Mouse (Mus musculus) ovary, postnatal 10 days (tissue): ENCODE measurements around the gene Olfr1104.

Experiments used
- DNase-seq: peaks from one replicate; pipeline ENCODE4 v3.0.0; 2022; ENCODE audit warnings: low spot score

Olfr1104 gene

GRCm38 (mm10) chr2:87026980-87027379 lies at the start of gene Olfr1104:
Gene Olfr1104, minus strand, starts transcription at chr2:87027080.
- no peak for DNase-seq

DNA sequence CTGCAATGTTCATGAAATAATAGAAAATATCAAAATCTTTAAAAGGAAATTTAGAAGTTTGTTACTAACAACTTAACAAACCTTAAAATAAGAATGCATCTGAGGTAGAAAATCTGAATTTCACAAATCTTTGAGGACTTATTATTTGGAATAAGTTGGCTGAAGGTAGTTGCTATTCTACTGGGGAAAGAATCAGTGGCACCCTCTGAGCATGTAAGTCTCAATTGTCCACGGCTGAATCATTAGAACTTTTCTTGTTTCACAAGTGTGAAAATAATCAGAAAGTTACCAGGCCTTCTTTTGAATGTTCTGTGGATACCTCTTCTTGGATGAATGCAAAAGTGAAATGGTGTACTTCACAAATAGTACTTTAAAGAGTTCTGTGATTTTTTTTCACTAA lies 48.8 kb upstream of the Olfr1104 start, which contains the start of gene Olfr1107:
Olfr1107 (minus strand) TSS at position 101 of the 400 bp plus-strand sequence.
- DNase-seq, result no peak

DNA sequence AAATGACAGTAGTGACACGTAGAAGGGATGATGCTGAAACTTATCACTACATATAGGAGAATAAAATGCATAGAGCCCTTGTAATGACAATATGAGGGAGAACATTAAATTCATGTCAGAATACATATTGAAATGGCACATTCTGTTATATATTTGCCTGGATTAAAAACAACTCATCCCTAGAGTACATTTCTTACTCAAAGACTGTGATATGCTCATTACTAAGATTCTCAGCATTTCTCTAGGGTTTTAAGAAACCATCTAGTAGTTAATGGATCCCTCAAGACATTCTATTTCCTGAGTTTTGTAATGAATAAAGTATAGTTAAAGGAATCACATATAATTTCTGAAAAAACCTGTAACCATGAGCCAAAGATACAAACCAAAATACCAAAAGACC lies 25.3 kb upstream of the Olfr1104 start, which contains the start of gene Olfr1106:
Olfr1106 (minus strand) TSS at position 101 of the 400 bp plus-strand sequence.
- DNase-seq, result no peak

DNA sequence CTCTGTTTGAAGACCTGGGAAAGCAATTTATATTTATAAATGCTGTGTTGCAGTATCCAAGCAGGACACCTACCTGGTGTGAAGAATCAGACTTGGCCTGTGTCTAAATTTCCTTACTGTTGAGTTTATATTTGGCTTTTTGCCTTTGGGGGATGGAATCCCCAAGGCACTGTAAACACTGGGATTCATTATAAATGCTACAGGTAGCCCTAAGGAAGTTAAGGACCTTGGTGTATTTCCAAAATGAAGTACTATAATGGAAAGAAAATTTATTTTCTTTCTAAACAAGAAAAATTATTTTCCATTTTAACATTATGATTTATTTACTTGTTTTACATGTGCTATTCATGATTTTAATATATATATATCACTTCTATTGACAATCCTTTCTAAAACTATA lies 9.6 kb upstream of the Olfr1104 start, which contains the start of gene Olfr1105:
Olfr1105 (minus strand) TSS at position 101 of the 400 bp plus-strand sequence.
- DNase-seq, result no peak

DNA sequence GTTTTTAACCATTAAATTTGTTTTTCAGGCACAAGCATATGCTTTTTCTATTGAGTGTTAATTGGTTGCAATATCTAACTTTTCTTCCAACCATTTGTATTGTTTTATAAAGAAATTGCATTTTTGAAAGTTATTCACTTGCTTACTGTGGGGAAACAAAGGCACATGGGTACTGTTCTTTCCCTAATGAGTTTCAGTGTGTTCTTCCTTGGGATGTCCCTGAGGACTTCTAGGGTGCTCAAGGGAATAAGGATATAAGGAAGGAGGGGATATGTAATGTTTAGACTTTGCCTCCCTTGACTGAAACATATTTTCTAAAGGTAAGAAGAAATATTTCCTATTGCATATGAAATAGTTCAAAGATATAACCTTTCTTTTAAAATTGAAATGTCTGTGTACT lies 28.8 kb downstream of the Olfr1104 start, which contains the start of gene Olfr1102:
Olfr1102 (plus strand) TSS at position 301 of the 400 bp plus-strand sequence.
- DNase-seq, result no peak

GRCm38 (mm10) chr2:86991121-86991520 lies 35.8 kb downstream of the Olfr1104 start, which contains the start of gene Olfr1101:
Gene Olfr1101, minus strand, starts transcription at chr2:86991221.
- DNase-seq, result no peak

GRCm38 (mm10) chr2:86979854-86980253 lies 47.0 kb downstream of the Olfr1104 start, which contains the start of gene Olfr1100:
Gene Olfr1100, minus strand, starts transcription at chr2:86979954.
- no peak for DNase-seq
